Mouse (Mus musculus) mouse embryonic stem cell (cell line): ENCODE measurements around the gene Cebpe.

Experiments
- in situ Hi-C, 2 experiments: fragments of 300-500 bp; cut with MboI; formaldehyde crosslinking; loops; 1 replicate in 1 of 2; 3 replicates in 1 of 2; pipeline ENCODE4 v1.14.3; 2019 to 2020; ENCODE audit warnings: low sequenced_read_pairs in 2 of 2, low pct_unique_long_range_greater_than_20kb in 1 of 2, mixed read lengths in 1 of 2; ENCODE audit not compliant: unreplicated experiment in 1 of 2

The Cebpe gene

GRCm38 (mm10) chr14:54728823-54729653 is 17.1 kb upstream of the Cebpe start:
- in situ Hi-C loops = no loop called here

- in situ Hi-C loops = no loop called here
These were observed 15.6 kb upstream of the Cebpe start for GRCm38 (mm10) chr14:54727565-54727964.

GRCm38 (mm10) chr14:54724049-54724448 is 12.1 kb upstream of the Cebpe start:
- in situ Hi-C loops = loop anchor here in 1 of 2 experiments (25.0 kb wide), 1 partner anchor 88 kb away; the partner anchor contains the start of gene Rnf212b

- in situ Hi-C loops = loop anchor here in 1 of 2 experiments (25.0 kb wide), 1 partner anchor 91 kb away; the partner anchor contains the start of gene Rnf212b
These were observed 9.7 kb upstream of the Cebpe start for GRCm38 (mm10) chr14:54721711-54722110.

GRCm38 (mm10) chr14:54720654-54721350 is 8.8 kb upstream of the Cebpe start:
- in situ Hi-C loops = loop anchor here in 1 of 2 experiments (25.0 kb wide), 1 partner anchor 91 kb away; the partner anchor contains the start of gene Rnf212b

GRCm38 (mm10) chr14:54720041-54720440 is 8.1 kb upstream of the Cebpe start:
- in situ Hi-C loops = loop anchor here in 1 of 2 experiments (25.0 kb wide), 1 partner anchor 92 kb away; the partner anchor contains the start of gene Rnf212b

- in situ Hi-C loops = loop anchor here in 1 of 2 experiments (25.0 kb wide), 1 partner anchor 97 kb away; the partner anchor contains the start of gene Rnf212b
These were observed 3.4 kb upstream of the Cebpe start for GRCm38 (mm10) chr14:54715402-54715801.

- in situ Hi-C loops = loop anchor here (5.0 to 25.0 kb wide), 2 partner anchors 68 to 98 kb away; partner anchors contain the start of genes Rnf212b (in 1 of the 2) and Slc7a8 (in 1 of the 2)
These were observed 2.7 kb upstream of the Cebpe start for GRCm38 (mm10) chr14:54714617-54715081.

- in situ Hi-C loops = loop anchor here (5.0 to 25.0 kb wide), 2 partner anchors 68 to 98 kb away; partner anchors contain the start of genes Rnf212b (in 1 of the 2) and Slc7a8 (in 1 of the 2)
These were observed 2.1 kb upstream of the Cebpe start for GRCm38 (mm10) chr14:54714121-54714520.

- in situ Hi-C loops = loop anchor here (5.0 to 25.0 kb wide), 2 partner anchors 69 to 99 kb away; partner anchors contain the start of genes Rnf212b (in 1 of the 2) and Slc7a8 (in 1 of the 2)
These were observed 887 bp upstream of the Cebpe start for GRCm38 (mm10) chr14:54712861-54713260.

- in situ Hi-C loops = loop anchor here in 1 of 2 experiments (25.0 kb wide), 1 partner anchor 103 kb away; the partner anchor contains the start of gene Rnf212b
These were observed 2.9 kb downstream of the Cebpe start for GRCm38 (mm10) chr14:54709054-54709453.

GRCm38 (mm10) chr14:54706589-54707320 is 5.2 kb downstream of the Cebpe start:
- in situ Hi-C loops = loop anchor here in 1 of 2 experiments (25.0 kb wide), 1 partner anchor 106 kb away; the partner anchor contains the start of gene Rnf212b

GRCm38 (mm10) chr14:54705844-54706243 is 6.1 kb downstream of the Cebpe start:
- in situ Hi-C loops = loop anchor here in 1 of 2 experiments (25.0 kb wide), 1 partner anchor 106 kb away; the partner anchor contains the start of gene Rnf212b

GRCm38 (mm10) chr14:54703207-54703606 is 8.8 kb downstream of the Cebpe start:
- in situ Hi-C loops = loop anchor here in 1 of 2 experiments (25.0 kb wide), 1 partner anchor 109 kb away; the partner anchor contains the start of gene Rnf212b

GRCm38 (mm10) chr14:54701298-54701697 is 10.7 kb downstream of the Cebpe start:
- in situ Hi-C loops = loop anchor here in 1 of 2 experiments (25.0 kb wide), 1 partner anchor 111 kb away; the partner anchor contains the start of gene Rnf212b

GRCm38 (mm10) chr14:54699586-54699985 is 12.4 kb downstream of the Cebpe start:
- in situ Hi-C loops = no loop called here

- in situ Hi-C loops = no loop called here
These were observed 13.2 kb downstream of the Cebpe start, which contains the start of gene Gm29776 for GRCm38 (mm10) chr14:54698733-54699132. Gm29776 (minus strand) TSS chr14:54698833.
